Mouse (Mus musculus) left cerebral cortex, adult 11 months (tissue): ENCODE measurements around the gene Narfl.
"Not testable (repeated sequence)": the region's sequence is repeated elsewhere in the genome, so short reads cannot be mapped to it uniquely, and the experiment has no call there.

ENCODE experiments used
- DNase-seq: peaks from one replicate; pipeline ENCODE4 v3.0.0; 2022; ENCODE audit warnings: low spot score

Narfl gene

DNA sequence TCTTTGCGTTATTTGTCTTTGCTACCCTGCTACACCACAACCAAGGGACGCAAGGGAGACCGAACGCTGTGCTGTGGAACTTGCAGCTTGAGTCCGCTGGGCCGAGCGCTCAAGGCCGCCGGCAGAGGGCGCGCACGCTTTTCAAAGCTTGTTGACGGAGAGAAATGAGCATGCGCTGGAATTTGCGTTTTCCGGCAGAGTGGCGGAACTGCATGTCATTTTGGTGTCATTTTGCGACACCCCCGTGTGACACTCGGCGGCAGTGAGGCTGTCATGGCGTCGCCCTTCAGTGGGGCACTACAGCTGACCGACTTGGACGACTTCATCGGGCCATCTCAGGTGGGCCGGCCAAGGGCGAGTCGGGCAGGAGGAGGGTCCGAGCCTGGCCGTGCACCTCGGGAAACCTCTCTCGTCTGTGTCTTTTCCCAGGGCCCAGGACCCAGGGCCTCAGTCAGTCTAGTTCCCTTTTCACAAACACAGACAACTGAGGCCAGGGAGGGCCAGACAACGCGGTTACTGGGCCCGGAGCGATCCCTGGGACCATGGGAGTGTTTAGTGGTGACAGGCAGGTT is at the start of gene Narfl:
Gene Narfl, plus strand, starts transcription at position 228 of the 572 bp plus-strand sequence.
- peak; percentile 95 for DNase-seq

DNA sequence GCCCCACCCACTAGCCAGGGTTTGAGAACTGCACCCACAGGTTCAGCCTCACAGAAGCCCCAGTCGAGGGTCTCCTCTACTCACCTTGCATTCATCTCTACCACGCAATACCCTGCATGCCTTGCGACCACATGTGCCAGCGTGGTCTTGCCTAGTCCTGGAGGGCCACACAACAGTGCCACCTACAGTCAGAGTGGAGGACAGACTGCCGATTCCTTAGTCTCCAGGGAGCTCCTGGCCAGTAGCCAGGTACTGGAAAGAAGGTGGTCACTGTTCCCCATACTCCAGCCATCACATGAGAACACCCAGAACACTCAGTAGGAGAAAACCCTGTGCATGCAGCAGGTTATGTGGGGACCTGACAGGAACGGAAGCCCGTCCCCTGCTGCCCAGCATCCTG is 49.7 kb upstream of the Narfl start:
- no peak for DNase-seq

DNA sequence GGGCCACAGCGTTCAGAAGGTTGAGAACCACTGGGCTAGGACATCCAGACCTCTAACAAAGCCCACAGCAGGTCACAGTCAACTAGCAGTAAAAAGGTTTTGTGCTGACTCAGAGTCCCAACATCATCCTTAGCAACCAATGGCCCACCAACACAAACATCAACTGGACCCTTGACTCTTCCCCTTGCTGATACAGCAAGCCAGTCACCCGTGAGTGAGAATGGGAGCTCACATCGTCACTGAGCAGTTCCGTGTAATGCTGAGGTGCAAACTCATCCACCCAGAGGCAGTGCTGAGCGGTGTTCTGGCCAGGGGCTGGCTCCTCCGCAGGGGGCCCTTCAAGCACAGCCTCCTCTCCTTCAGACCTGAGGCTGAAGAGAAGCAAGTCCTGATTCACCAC is 48.3 kb upstream of the Narfl start:
- DNase-seq, result no peak

DNA sequence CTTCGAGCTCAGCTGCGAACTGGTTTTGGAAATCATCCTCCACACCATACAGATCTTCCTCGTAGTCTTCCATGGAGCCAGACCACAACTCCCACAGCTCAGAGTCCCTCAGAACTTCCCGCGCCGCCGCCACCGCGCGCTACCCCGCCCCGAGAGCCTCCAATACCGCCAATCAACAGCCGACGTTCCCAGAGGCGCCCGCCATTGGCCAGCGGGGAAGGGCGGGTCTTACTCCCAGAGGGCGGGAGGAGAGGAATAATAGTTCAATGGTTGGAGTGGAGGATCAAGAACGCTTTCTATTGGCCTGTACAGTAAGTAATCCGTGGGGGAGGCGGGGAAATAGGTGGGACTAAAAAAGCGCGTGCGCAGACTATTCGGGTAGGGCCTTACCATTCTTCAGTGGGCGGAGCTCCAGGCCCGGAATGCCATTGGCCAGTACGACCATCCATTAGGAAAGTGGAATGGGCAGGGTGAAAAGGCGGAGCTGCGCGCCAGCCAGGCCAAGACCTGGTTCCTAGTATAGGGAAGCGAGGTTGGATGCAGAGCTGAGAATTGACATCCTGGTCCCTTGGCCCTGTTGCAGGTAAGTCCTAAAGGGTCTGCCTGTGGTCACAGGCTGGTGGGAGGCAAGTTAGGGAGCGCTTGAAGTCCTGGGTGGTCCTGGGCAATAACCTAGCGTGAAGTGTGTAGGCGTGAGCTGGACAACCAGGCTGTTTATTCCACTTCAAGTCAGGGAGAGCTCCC is 46.1 kb upstream of the Narfl start, which contains the start of the genes Chtf18 and Rpusd1:
Gene Chtf18, minus strand, starts transcription at position 155 of the 744 bp plus-strand sequence.
Gene Rpusd1, plus strand, starts transcription at position 406 of the 744 bp plus-strand sequence.
- peak; percentile 100 for DNase-seq

DNA sequence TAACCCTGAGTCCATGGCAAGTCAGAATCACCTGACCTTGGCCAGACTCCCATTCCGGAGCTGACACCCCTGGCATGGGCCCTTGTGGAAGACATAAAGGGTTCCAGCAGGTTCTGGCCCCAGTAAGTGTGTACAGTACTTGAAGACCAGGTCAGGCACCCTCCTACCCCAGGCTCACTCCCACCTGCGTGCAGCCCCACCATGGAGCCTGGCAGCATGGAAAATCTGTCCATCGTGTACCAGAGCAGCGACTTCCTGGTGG is 45.6 kb upstream of the Narfl start:
- DNase-seq, result no peak

DNA sequence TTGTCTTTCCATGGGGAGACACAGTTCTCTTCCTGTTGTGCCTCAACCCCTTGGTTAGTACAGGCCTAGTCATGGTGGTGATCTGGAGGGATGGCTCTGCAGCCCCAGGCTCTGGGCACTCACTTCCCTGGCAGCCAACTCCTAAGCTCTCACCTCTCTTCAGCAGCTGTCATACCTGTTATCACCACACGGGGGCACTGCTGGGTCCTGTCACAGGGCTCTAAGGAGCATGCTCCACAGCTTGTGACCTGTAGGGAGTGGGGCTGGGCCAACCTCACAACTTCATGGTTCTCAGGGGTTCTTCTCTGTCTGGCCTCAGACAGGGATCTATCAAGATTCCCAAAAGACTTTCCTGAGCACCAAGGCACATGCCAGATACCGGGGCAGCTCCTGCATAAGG is 41.5 kb upstream of the Narfl start:
- peak; percentile 71 for DNase-seq

DNA sequence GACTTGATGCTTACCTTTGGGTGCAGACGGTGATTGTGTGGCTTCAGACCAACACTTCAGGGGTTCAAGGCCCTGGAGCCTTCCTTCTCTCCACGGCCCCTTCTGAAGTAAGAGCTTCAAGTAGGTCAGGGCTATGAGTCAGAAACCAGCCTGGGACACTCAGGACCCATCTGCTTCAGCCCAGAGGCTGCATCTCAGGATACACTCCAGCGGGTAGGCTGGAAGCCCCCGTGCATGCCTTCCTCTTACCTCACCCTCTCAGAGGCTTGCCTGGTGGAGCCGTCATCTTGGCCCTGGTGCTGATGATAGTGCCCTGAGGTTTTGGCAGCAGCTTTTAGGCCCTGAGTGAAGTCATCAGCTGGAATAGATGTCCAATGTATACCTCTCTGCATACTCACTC is 38.3 kb upstream of the Narfl start:
- no peak for DNase-seq

DNA sequence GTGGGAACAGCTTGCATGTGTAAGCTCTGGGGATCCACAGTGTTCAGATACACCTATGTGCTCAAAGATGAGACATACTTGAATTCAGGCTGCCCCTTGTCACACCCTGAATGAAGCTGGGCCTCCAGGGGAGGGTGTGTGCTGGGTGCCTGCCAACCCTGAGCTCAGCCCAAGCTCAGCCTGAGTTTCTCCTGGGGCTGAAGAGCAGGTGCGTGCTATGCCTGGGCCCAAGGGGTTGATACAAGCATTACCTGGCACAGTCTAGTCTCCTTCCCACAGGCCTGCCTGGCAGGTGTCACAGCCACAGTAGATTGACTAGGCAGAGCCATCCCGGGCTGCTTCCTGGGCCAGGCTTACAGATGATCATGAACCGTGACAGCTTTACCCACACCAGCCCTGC is 37.8 kb upstream of the Narfl start, which contains the start of gene Mslnl:
Gene Mslnl, plus strand, starts transcription at position 298 of the 400 bp plus-strand sequence.
- no peak for DNase-seq

DNA sequence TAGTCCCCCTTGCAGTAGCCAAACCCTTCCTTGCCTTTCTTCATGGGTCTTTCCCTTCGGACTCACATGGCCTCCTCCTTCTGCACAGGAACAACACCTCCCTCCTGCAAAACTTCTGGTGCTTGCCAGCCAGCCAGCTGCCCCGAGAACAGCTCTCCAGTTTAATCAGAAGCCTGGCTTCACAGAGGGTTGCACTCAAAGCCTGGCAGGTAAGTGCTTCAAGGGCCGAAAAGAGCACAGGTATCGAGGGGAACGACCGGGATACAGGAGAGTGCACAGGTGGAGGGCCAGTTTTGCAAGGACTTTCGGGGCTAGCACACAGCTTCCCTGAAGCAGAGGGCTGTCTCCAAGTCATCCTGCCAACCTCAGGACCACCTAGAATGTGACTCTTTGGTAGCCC is 34.7 kb upstream of the Narfl start:
- no peak for DNase-seq

DNA sequence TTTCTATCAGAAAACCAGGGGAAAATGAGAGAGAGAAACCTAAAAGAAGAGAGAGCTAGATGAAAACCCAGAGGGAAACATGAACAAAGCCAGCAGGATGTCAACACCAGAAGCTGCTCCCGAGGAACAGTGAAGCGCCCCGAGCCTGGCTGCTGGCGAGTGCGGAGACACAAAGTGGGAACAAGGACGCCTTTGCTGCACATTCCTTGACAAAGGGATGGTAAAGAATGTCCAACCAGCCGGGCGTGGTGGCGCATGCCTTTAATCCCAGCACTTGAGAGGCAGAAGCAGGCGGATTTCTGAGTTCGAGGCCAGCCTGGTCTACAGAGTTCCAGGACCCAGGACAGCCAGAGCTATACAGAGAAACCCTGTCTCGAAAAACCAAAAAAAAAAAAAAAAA is 32.1 kb upstream of the Narfl start:
- DNase-seq, result not testable (repeated sequence)

DNA sequence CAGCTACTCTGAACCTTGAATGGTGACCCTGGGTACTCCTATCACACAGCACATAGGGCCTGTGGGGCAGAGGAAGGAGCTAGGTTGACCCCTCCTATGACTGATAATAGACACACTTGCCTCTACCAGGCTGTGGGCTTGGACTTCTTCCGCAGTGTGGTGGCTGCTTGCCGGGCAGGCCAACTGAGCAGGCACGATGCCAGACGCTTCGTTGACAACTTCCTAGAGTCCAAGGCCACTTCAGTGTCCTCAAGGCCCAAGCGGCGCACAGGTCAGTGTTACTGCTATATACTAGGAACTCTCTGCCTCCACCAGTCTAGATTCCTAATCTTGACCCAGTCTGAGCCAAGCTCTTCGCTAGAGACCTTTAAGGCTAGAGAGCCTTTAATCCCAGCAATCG is 29.7 kb upstream of the Narfl start:
- no peak for DNase-seq

DNA sequence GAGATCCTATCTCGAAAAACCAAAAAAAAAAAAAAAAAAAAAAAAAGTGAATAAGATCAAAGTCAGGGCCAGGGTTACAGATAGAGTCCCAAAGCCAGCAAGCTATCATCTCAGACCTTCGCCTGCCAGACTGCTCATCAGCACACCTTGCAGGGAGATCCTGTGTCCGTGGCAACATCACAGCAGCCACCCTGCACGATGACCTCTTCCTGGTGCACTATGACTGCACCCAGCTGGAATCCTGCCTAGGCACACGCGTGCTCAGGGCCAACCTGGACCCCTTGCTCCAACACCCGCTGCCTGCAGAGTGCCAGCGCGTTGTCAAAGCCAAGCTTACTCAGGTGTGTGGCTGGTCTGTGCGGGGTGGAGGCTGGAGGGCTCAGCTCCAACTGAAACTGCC is 29.3 kb upstream of the Narfl start:
- no peak for DNase-seq

DNA sequence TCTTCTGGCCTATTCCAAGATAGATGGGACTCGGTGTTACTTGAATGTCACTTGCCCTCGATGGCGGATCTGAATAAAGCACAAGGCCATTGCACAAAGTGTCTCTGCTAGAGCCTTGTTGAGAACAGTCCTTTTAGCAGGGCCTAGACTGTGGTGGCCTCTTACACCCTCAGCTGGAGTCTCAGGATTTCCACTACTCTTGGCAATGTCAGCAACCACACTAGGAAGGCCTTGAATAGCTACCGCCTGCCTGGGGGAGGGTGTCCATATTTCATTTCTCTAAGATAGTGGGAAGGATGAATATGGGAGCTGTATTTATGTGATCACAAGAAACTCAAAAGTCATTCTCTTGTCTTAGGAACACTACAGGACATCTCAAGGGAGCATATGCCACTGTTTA is 25.3 kb upstream of the Narfl start:
- DNase-seq, result no peak

DNA sequence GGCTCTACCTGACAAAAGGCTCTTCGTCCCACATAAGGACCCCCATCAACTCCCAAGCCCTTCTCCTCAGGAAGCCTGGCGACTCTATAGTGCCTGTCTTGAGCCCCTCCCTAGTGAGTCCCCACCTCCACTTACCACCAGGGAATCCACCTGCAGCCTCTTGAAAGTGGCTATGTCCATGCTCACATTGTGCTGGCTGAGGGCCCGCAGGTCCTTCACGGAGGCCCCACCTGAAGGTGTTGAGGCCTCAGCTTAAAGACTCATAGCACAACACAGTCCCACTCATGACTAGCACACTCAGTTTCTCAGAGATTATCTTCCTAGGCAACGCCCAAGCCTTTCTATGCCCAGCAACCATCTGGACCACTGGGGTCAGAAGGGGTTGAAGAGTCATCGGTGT is 24.3 kb upstream of the Narfl start:
- DNase-seq, result no peak

DNA sequence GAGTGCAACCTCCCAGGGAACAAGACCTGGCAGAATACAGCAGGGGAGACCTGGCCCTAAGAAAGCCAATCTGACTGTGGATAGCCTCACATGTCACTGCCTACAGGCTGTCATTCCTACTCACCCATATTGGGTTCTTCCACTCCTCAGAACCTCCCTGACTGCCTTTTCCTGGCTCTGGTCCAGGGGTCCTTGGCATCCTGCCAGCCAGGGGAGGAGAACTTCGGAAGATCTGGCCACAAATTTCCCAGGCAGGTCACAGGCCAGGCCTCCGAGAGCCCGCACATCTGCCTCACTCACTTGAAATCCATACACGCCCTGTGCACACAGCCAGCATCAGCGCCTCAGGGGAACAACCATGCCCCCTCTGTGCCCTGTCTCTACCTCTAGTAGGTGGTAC is 22.1 kb upstream of the Narfl start:
- no peak for DNase-seq

DNA sequence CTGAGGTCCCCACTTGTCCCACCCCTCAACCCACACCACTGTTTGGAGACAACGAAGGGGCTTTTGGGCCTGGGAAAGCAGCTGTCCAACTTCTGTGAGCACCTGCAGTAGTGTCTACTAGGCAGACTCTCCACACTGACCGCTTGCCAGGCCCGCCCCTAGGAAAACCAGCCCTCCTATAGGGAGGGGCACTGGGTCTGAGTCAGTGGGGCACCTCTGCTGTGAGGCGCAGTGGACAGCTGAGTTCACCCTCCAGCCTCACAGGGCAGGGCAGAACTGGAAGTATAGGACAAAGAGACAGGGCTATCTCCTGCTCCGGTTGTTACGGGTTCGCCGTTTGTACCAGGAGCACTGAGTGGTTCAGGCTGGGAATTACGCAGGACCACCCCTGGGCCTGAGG is 19.3 kb upstream of the Narfl start, which contains the start of gene Msln:
Gene Msln, minus strand, starts transcription at position 138 of the 400 bp plus-strand sequence.
- no peak for DNase-seq

DNA sequence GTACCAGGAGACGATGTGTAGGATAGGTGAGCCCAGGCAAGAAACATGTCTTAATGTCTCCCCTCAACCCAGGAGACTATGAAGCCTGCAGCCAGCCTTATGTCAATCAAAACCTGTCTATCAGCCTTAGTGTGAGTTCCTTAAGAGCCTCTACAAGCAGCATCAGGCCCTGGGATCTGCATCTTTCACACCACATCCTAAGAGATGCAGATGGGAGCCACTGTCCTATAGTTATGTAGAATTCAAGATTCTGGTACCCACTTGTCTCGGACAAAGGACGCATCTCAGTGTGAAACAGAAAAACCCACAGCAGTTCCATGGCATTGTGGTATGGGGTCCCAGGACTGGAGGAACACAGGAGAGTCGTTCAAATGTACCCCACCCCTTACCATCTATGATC is 18.5 kb upstream of the Narfl start:
- no peak for DNase-seq

DNA sequence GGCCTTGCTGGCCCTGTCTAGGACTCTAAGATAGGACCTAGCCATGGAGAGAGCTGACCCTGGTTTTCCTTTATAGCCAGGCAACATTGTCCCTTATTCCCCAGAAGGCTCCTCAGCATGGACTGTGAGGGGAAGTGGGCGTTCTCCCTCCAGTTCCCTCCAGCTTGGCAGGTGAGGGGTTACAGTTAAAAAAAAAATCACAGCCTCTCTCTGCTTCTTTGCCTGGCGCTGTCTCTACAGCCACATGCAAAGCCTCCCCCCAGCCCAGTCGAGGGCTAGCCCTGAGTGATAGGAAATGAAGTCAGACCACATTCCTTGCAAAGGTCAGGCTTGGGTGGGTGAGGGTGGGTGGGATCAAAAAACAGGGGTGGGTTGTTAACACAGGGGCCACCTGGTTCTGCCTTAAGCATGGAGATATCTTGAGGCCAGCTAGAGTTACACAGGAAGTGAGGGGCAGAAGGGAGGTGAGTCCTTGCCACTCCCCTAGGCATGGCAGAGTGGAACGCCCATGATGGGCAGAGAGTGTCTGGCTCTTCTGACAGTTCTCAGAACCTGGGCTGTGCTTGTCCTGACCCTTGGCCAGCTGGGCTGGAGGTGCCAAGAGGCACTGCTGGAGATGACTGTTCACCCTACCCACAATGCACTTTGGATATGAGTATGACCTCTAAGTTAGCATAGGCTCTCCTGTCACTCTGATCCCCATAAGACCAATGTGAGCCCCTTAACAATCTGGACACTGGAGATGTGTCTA is 17.8 kb upstream of the Narfl start:
- no peak for DNase-seq

DNA sequence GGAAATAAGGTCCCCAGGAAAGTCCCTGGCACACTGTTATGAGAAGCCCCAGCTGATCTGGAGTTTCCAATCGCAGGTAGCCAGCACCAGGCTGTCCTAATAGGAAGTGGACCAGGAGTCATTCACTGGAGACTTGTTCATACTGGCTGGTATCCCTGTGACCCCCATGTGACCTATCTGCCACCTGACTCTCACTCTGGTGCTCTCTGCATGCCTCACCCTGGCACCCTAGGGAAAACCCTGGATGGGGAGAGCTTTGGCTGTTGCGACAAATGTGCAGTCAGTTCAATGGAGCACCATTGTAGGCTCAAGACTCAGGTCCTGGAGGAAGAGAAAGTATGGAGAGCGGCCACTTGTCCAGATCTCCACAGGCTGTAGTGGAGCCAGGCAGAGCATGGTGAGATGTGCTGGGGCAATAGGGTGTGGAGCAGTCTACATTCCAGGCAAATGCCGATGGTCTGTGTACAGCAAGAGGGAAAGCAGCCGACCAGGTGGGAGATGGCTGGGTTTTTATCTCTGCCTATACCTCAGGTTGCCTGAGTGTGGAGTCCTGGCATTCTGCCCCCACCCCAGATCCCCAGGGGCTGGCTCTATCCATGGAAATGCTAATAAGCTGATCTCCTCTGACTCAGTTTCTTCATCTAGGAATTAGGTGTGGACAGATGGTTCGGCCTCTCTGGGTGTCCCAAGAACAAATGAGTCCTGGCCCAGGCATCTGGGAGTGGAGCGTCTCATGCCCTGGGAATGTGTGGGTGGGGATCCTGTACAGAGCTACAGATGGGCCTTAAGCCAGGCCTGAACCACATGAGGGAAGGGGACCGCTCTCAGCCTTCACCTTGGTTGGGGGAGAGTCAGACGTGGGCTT is 17.0 kb upstream of the Narfl start:
- DNase-seq, result no peak

DNA sequence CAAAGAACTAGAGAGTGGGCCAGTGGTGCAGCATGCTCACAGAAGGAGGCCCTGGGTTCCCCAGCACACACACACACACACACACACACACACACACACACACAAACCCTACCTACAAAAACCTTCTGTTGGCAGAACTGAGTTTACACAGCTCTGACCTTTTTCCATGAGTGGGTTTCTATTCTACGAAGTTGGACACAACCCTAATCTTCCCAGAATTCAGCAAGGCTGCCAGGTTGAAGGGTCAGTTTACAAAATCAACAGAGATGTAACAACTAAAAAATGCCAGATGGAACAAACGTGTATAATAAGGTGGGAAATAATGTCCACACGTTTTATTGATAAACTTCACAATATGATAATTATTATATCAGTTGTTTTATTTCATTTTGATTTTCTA is 15.9 kb upstream of the Narfl start:
- no peak for DNase-seq

DNA sequence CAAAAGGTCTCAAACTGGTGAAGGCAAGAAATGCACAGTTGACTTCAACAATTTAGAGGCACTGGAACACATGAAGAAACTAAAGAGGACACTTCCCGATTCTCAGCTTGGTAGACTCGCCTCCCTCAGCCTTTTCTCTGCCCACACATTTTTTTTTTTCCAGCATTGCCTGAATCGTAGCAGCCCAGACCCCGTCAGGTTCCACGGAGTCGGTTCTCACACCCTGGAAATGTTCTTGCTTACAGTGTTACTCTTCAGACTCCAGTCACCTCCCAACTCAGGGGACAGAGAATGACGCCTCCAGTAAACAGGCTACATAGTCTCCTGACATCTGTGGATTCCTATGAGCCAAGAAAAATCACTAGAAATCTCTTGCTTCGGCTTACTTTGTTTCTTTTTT is 13.4 kb upstream of the Narfl start:
- DNase-seq, result no peak

DNA sequence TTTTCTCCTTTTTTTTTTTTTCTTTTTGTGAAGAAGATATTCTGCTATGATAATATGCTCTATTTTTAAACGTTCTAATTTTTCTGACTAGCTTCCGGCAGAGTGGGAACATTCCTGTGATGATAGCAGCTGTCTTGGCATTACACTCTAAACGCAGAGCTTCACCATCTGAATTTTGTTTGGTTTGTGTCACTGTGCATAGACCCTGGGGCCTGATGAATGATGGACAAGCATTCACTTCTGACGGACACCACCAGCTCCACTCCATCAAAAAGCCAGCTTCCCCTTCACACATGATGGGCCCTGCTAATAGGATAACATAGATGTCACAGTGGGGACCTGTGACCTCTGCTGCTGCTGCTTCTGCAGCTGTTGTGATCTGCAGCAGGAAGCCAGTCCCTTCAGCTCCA is 12.0 kb upstream of the Narfl start:
- no peak for DNase-seq
